Mouse (Mus musculus) splenic B cell, adult 2 months (primary cell): Measurements from ENCODE around the gene Ms4a6c.

Experiments used
- DNase-seq: peaks from one replicate; pipeline ENCODE4 v3.0.0-alpha.2; 2011; ENCODE audit warnings: low read depth, low spot score
- H3K27me3 ChIP-seq: 2 replicates; pipeline ENCODE4 v1.6.1; 2012; ENCODE audit warnings: mild to moderate bottlenecking, low read length, moderate library complexity, mixed read lengths; ENCODE audit not compliant: control insufficient read depth, poor library complexity, insufficient read depth, severe bottlenecking
- H3K36me3 ChIP-seq: 2 replicates; pipeline ENCODE4 v1.6.1; 2012; ENCODE audit warnings: mild to moderate bottlenecking, low read length, moderate library complexity, mixed read lengths; ENCODE audit not compliant: control insufficient read depth, poor library complexity, insufficient read depth, severe bottlenecking

The Ms4a6c gene

GRCm38 (mm10) chr19:11520146-11520545 lies 51.0 kb downstream of the Ms4a6c start:
- Histone ChIP-seq H3K36me3 (peaks cover 14% of the 10 kb centered on the region), H3K27me3 (no peaks in the 10 kb centered on the region)
- no peak for DNase-seq
